Mouse (Mus musculus): Measurements from ENCODE around the gene Macrod2.

GRCm38 (mm10) chr2:141125638-141126037 lies 730.5 kb downstream of the Macrod2 start:
- TF ChIP-seq CTCF (IDR thresholded peaks at IDR 0.05; ENCODE audit: low read depth) (no peak), EP300 (optimal IDR thresholded peaks at IDR 0.05) (no peak)

Data from stomach, postnatal 0 days (tissue).